Mouse (Mus musculus) neural tube, embryonic 11.5 days (tissue): Measurements from ENCODE around the gene Hmx3. TPM values are rescaled to one million over a fixed set of nuclear protein-coding genes. Genes with fewer than 3 reads are reported as not detected.
A peak's percentile ranks its signal among the peaks of the same experiment; 100 is the strongest.

Experiments
- ATAC-seq: fragments of 200-750 bp; cut with Nextera tagmentation; 2 replicates; pipeline ENCODE4 v1.8.0; 2017; ENCODE audit warnings: moderate number of reproducible peaks, mild to moderate bottlenecking, moderate TSS enrichment, moderate library complexity; ENCODE audit not compliant: insufficient read depth, low FRiP score, low TSS enrichment
- DNase-seq: peaks from one replicate; pipeline ENCODE4 v3.0.0-alpha.2; 2015; ENCODE audit warnings: low spot score
- H3K27ac ChIP-seq: fragments of 300-500 bp; sonication (generic); 2 replicates; pipeline ENCODE4 v1.5.1; 2014; ENCODE audit warnings: low read depth, mild to moderate bottlenecking, low read length
- H3K27me3 ChIP-seq: fragments of 300-500 bp; sonication (generic); 2 replicates; pipeline ENCODE4 v1.6.1; 2014; ENCODE audit warnings: mild to moderate bottlenecking, low read length, mixed read lengths; ENCODE audit not compliant: control insufficient read depth, insufficient read depth
- H3K36me3 ChIP-seq: fragments of 300-500 bp; sonication (generic); 2 replicates; pipeline ENCODE4 v1.6.1; 2014; ENCODE audit warnings: mild to moderate bottlenecking, low read length, moderate library complexity, mixed read lengths; ENCODE audit not compliant: control insufficient read depth, insufficient read depth
- H3K4me1 ChIP-seq: fragments of 300-500 bp; sonication (generic); 2 replicates; pipeline ENCODE4 v1.6.1; 2014; ENCODE audit warnings: low read length, mixed read lengths; ENCODE audit not compliant: control insufficient read depth, insufficient read depth
- H3K4me2 ChIP-seq: fragments of 300-500 bp; sonication (generic); 2 replicates; pipeline ENCODE4 v1.6.1; 2014; ENCODE audit warnings: low read depth, mild to moderate bottlenecking, moderate library complexity
- H3K4me3 ChIP-seq: fragments of 300-500 bp; sonication (generic); 2 replicates; pipeline ENCODE4 v1.5.1; 2014; ENCODE audit warnings: low read depth, low read length
- H3K9ac ChIP-seq: fragments of 300-500 bp; sonication (generic); 2 replicates; pipeline ENCODE4 v1.6.1; 2014; ENCODE audit warnings: mild to moderate bottlenecking, low read length
- H3K9me3 ChIP-seq: fragments of 300-500 bp; sonication (generic); 2 replicates; pipeline ENCODE4 v1.6.1; 2016; ENCODE audit warnings: low read length; ENCODE audit not compliant: control insufficient read depth
- WGBS: fragments of 180-500 bp; shearing (Covaris S2); extraction: QIAGEN DNeasy Blood & Tissue Kit; methylation state at CpG from one replicate; pipeline ENCODE4 v1.1.7; 2014; 5-methylcytosine and 5-hydroxymethylcytosine counted together
- polyA plus RNA-seq: library from polyadenylated mRNA; unstranded; fragments of >200 nt; fragmentation: Nextera tagmentation; extraction: Ambion mirVana; gene quantifications from 2 replicates; pipeline ENCODE4 v1.2.1, GENCODE M21; 2014

The Hmx3 gene
- polyA plus RNA-seq, 1 experiment from 2014 or later = 1.4 TPM

DNA sequence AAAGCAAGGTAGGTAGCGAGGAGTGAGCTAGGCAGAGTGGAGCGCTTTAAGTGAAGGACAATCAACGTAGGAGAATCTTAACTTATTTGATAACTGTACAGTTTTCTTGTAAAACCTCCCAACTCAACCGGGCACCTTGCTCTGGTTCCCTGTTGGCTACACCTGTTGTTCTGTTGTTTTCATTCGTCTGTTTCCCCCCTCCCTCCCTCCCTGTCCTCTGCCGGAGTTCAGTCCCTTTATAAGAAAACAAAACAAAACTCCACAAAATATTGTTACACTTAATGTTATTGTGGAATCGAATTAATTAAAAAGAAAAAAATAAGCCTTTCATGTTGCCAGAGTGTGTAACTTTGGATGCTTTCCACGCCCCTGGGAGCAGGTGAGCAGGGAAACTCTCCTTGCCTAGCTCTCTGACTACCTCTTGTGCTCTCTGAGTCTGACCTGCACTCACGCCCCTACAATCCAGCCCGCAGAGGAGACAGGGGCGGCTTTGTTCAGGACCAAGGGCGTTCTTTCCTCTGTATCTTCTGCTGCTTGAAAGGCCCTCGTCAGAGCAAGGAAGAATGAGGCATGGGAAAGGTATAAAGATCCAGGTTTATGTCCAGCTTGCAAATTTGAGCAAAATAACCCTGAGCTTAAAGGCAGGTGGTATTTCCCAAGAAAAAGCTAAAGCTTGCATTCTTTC is 3.2 kb downstream of the Hmx3 start:
- Histone ChIP-seq H3K9me3 (no peaks in the 10 kb centered on the region), H3K4me1 (peaks cover 20% of the 10 kb centered on the region), H3K9ac (no peak overlapping the region), H3K4me2 (no peak overlapping the region), H3K27ac (no peak overlapping the region), H3K4me3 (peak overlapping the region; percentile 2; the same call in 1 of the 2 replicates), H3K27me3 (peaks cover 98% of the 10 kb centered on the region), H3K36me3 (no peaks in the 10 kb centered on the region)
- ATAC-seq = no peak
- DNase-seq = no peak
- under 1% methylated on average over 13 of the region's 13 CpGs for WGBS

DNA sequence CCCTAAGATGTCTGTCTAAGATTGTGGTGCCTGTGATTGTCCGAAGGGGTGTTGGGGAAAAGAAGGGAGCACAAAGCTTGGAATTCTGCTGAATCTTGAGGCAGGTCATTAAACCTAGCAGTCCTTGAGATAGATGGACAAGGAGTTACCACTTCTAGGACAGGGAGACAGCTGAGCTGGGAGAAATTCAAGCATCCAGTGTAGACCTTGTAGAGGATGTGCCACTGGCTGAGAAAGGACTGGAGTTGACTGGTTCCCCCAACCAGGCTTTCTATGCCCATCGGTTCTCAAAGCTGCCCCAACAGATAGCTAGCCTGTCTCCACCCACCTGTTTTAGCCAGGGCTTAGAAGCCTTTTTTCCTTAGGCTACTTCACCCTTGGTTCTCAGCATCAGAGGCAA is 3.8 kb downstream of the Hmx3 start:
- H3K9me3 ChIP-seq = no peaks in the 10 kb centered on the region
- peaks cover 20% of the 10 kb centered on the region for H3K4me1 ChIP-seq
- DNase-seq = no peak
- no peaks in the 10 kb centered on the region for H3K36me3 ChIP-seq
- no peak overlapping the region for H3K4me2 ChIP-seq
- no peak overlapping the region for H3K4me3 ChIP-seq
- no peak overlapping the region for H3K9ac ChIP-seq
- H3K27me3 ChIP-seq = peaks cover 98% of the 10 kb centered on the region
- ATAC-seq = no peak
- H3K27ac ChIP-seq = no peak overlapping the region
- 0% methylated on average over 2 of the region's 2 CpGs for WGBS

DNA sequence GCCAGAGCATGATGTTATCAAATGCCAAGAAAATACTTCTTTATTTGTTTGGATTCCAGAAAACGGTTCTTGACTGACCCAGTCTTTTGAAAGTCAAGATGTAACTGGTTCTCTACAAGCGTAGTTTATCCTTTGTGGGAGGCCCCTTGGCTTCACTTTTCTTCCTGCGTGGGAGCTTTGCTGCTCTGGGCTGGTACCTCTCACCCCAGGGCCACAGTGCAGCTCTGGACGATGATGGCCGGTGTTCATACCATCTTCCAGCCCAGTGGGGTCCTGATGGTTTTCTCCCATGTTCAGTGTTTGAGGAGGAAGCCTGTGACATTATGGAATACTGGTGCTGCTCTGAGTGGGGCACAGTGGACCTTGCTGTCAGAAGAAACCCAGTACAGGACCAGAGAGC is 4.8 kb downstream of the Hmx3 start:
- DNase-seq = no peak
- H3K9me3 ChIP-seq = no peaks in the 10 kb centered on the region
- 6% methylated on average over 5 of the region's 5 CpGs for WGBS
- no peak overlapping the region for H3K4me3 ChIP-seq
- no peak for ATAC-seq
- H3K4me2 ChIP-seq = no peak overlapping the region
- H3K27me3 ChIP-seq = peaks cover 98% of the 10 kb centered on the region
- no peak overlapping the region for H3K9ac ChIP-seq
- peaks cover 12% of the 10 kb centered on the region for H3K4me1 ChIP-seq
- no peak overlapping the region for H3K27ac ChIP-seq
- H3K36me3 ChIP-seq = no peaks in the 10 kb centered on the region

DNA sequence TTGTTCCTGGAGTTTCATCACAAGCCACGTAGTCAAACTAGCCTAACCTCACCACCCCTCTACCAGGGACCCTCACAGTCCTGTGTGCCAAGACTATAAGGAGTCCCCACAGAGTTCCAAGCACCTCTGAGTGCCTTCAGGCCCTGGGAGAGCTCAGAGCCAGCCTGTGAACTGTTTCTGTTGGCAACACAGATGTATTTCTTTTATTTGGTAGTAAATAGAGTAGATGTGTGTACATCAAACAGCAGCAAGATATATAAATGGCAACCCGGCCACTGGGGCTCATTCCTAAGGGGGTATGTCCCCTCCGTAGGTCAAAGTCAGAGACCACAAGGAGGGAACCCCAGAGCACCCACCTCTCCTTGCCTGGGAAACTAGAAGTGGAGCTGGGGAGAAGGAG is 5.8 kb downstream of the Hmx3 start, which contains the start of gene Hmx2:
Gene Hmx2, plus strand, starts transcription at position 301 of the 400 bp plus-strand sequence.
- DNase-seq (no peak), ATAC-seq (no peak)
- H3K27ac ChIP-seq = no peak within 1 kb of the TSS
- no peak within 1 kb of the TSS for H3K9ac ChIP-seq
- H3K27me3 ChIP-seq = peaks cover 98% of the 10 kb centered on the region
- 0 out of 2 replicates have a peak, but pooled peaks cover 5% of the 10 kb centered on the region for H3K4me1 ChIP-seq
- WGBS = 4% methylated on average over 3 of the region's 3 CpGs
- no peaks in the 10 kb centered on the region for H3K36me3 ChIP-seq
- no peak within 1 kb of the TSS for H3K4me2 ChIP-seq
- no peaks in the 10 kb centered on the region for H3K9me3 ChIP-seq
- H3K4me3 ChIP-seq = no peak within 1 kb of the TSS

DNA sequence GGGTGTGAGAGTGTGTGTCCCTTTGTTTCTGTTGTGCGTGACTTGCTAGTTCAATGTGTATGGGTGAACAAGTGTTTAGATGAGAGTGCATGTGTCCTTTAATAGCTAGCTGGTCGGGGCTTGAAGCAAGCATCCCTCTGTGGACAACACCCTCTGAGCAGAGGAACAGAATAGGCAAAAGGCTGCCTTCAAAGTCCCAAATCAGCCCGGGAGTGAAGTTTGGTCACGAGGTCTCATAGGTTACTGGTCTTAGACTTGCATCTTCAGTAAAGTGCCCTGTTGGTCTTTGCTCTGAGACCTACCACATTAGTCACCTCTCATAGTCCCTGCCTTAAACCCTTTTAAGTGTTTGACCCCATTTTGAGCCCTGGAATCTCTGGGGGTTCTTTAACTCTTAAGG is 8.8 kb downstream of the Hmx3 start:
- Histone ChIP-seq H3K9ac (no peak overlapping the region), H3K4me3 (no peak overlapping the region), H3K27me3 (peaks cover 99% of the 10 kb centered on the region), H3K9me3 (no peaks in the 10 kb centered on the region), H3K4me1 (peaks cover 11% of the 10 kb centered on the region), H3K36me3 (no peaks in the 10 kb centered on the region), H3K4me2 (no peak overlapping the region), H3K27ac (no peak overlapping the region)
- DNase-seq (no peak), ATAC-seq (no peak)
- 0% methylated on average over 4 of the region's 4 CpGs for WGBS

DNA sequence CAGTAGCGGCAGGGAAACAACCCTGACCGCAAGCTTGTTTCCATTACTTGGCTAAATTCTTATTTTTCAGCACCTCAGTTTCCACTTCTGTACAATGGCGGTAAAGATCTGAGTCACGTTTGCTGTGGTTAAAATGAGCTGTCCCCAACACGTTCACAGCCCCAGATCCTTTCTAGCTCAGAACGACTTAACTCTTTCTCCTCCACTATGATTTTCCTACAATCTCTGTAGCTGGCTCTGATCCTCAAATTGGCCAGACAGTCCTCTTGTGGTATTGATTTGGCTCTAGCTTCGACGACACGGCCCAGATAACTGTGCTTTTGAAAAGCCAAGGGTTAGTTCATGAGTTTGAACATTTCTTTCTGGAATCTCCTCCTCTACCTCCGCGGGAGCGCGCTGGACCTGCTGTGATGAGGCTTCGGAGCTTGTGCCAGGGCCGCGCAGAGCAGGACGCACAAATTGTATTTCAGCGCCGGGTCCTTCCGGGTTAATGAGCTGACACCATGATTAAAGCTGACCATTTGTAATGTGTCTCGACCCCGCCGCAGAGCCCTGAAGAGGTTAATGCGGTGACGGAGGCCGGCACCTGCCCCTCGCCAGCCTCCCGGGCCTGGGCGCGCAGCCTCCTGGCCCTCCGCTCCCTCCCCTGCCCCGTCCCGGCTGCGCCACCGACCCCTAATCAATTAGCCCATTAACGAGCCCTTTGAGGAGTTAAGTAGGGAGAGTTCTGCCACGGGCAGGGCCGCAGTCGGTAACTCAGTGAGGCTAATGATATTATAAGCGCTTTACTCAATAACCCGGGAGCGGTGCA is 9.5 kb downstream of the Hmx3 start:
- under 1% methylated on average over 42 of the region's 42 CpGs for WGBS
- Histone ChIP-seq H3K36me3 (no peaks in the 10 kb centered on the region), H3K4me1 (peaks cover 11% of the 10 kb centered on the region), H3K4me2 (no peak overlapping the region), H3K27ac (no peak overlapping the region), H3K9ac (no peak overlapping the region), H3K27me3 (peaks cover 99% of the 10 kb centered on the region), H3K4me3 (no peak overlapping the region), H3K9me3 (no peaks in the 10 kb centered on the region)
- DNase-seq (peak; percentile 69), ATAC-seq (no peak)

DNA sequence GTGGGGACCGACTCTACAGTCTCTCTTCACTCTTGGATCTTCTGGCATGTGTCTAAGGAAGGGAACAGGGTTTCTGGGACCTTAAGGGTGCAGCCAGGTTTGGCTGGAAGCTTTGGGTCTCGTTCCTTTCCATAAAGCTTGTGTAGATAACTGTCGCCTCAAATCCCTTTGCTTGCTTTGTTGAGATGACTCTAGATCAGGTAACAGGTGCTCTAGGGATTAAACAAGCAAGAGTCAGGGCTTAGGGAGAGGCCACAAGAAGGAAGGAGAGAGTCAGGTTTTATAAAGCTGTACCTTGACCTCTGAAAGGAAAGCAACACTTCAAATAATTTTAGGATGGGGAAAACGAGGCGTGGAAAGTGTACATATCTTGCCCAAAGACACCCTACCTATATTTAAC is 10.1 kb downstream of the Hmx3 start:
- Histone ChIP-seq H3K4me3 (no peak overlapping the region), H3K27ac (no peak overlapping the region), H3K27me3 (peaks cover 99% of the 10 kb centered on the region), H3K36me3 (no peaks in the 10 kb centered on the region), H3K4me1 (peaks cover 11% of the 10 kb centered on the region), H3K4me2 (no peak overlapping the region), H3K9me3 (no peaks in the 10 kb centered on the region), H3K9ac (no peak overlapping the region)
- ATAC-seq (no peak), DNase-seq (no peak)
- WGBS = under 1% methylated on average over 5 of the region's 5 CpGs

DNA sequence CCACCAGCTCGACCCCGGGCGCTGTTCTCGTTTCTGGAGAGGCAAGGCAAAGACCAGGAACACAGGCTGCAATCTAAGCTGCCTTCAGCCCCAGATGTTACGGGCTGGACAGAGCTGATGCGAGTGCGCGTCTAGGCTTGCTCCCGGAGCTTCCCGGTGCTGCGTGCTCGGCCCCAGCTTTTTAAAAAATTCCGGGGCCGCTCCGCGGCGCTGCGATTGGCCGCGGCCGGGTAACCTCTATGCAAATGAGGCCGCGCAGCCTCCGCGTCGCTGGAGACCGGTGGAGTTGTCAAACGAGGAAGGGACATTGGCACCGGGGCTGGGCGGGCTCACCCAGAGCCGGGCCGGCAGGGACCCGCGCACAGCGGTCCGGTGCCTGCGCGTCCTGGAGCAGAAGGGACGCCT is 11.1 kb downstream of the Hmx3 start:
- Histone ChIP-seq H3K9ac (no peak overlapping the region; the same call in 1 of the 2 replicates), H3K36me3 (no peaks in the 10 kb centered on the region), H3K4me1 (peaks cover 11% of the 10 kb centered on the region), H3K4me3 (peak overlapping the region; percentile 33), H3K4me2 (peak overlapping the region; percentile 49), H3K27ac (no peak overlapping the region), H3K27me3 (peaks cover 97% of the 10 kb centered on the region), H3K9me3 (no peaks in the 10 kb centered on the region)
- peak; percentile 53 for ATAC-seq
- under 1% methylated on average over 39 of the region's 39 CpGs for WGBS
- peak; percentile 70 for DNase-seq
